Mouse (Mus musculus): Measurements from ENCODE around the gene Myl9.

DNA sequence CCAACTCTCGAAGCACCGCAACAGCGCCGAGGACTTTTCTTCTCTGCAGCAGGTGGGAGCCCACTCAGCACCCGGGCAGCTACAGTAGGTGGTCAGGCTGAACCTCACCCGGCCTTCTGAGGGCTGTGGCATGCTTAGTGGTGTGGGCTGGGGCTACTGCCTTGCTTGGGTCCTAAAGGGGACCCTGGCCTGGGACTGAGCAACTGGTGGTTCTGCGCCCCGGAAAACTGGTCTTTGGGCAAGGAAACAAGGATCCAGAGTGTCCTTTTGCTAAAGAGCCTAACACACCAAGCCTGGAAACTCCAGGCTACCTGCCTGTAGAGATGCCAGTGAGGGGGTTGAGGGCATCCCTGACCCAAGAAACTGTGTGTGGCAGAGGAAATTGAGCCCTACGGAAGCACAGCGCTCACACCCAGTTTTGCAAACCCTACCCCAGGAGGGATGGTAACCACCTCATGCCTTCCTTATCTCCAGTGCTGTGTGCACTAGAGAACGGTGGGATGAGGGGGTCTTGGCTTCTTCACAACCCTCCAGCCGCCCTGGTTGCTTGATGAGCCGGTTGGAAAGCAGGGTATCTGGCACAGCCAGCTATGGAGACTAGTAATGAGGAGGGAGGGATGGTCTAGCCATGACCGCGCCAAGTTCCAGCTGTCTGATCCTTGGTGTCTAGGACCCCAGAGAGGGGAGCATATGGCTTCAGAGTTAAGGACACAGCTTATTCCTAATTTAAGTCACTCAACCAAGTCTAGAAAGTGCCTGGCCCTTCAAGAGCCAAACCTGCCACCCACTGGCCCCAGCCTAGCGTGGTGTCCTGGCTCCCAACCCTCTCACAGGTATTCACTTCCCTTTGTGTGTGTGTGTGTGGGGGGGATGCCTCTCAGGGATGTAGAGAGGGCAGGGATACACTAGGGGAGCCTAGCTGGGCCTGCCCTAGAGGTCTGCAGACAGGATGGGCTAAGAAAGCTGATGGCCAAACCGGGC, 525 bp downstream of the Myl9 start:
- TF ChIP-seq CTCF (IDR thresholded peaks at IDR 0.05; ENCODE audit: borderline replicate concordance, insufficient read depth, low read depth, low read length) (no peak), POLR2A (IDR thresholded peaks at IDR 0.05; ENCODE audit: borderline replicate concordance, insufficient read depth, low read length) (no peak)
